Comparison of ENCODE assay signal across 8 mouse cellular contexts in genomic region chr9:15169714-15170113, GRCm38 (mm10). TPM values are rescaled to one million over a fixed set of nuclear protein-coding genes. Genes with fewer than 3 reads are reported as not detected.
A peak's percentile ranks its signal among the peaks of the same experiment; 100 is the strongest.
DNase-seq lines count a peak whose midpoint lies in the region; ATAC-seq and TF ChIP-seq lines count a peak whose summit lies in the region.

No protein-coding gene starts in this region.

- H3K79me2 ChIP-seq in heart, adult 2 months (replicated peaks; ENCODE audit: control insufficient read depth, insufficient read depth, low read length), result no peaks in the 10 kb centered on the region

- no peak for TF ChIP-seq POLR2A in heart, adult 2 months (IDR thresholded peaks at IDR 0.05; ENCODE audit: insufficient read depth, low read depth, low read length)

- DNase-seq in hindbrain, embryonic 14.5 days (ENCODE audit: low spot score), result peak; percentile 57
- DNase-seq in midbrain, embryonic 14.5 days, result peak; percentile 53
- no peak for DNase-seq in heart, adult 2 months
- DNase-seq in retina, postnatal 1 day, result peak; percentile 8
- no peak for DNase-seq in thymus, postnatal 0 days (ENCODE audit: low spot score)
- no peak for DNase-seq in gastrocnemius, adult 8-10 months (ENCODE audit: low spot score in 2 of 2)

- no peaks in the 10 kb centered on the region for H3K36me3 ChIP-seq in hindbrain, embryonic 14.5 days (replicated peaks; ENCODE audit: control insufficient read depth, insufficient read depth)
- no peaks in the 10 kb centered on the region for H3K36me3 ChIP-seq in hindbrain, embryonic 12.5 days
- no peaks in the 10 kb centered on the region for H3K36me3 ChIP-seq in midbrain, embryonic 14.5 days (ENCODE audit: control insufficient read depth, insufficient read depth, low read length)
- no peaks in the 10 kb centered on the region for H3K36me3 ChIP-seq in midbrain, embryonic 16.5 days (ENCODE audit: control insufficient read depth, insufficient read depth, low read length)
- H3K36me3 ChIP-seq in heart, adult 2 months (ENCODE audit: control insufficient read depth, insufficient read depth, low read length), result no peaks in the 10 kb centered on the region

- no peak for TF ChIP-seq EP300 in heart, adult 2 months (IDR thresholded peaks at IDR 0.05; ENCODE audit: insufficient read depth, low read depth, low read length)

- ATAC-seq in hindbrain, embryonic 14.5 days (ENCODE audit: low FRiP score), result no peak
- ATAC-seq in hindbrain, embryonic 12.5 days (ENCODE audit: low FRiP score), result no peak
- ATAC-seq in midbrain, embryonic 14.5 days (ENCODE audit: low FRiP score, low TSS enrichment), result no peak
- ATAC-seq in midbrain, embryonic 16.5 days, result no peak

- H3K9me3 ChIP-seq in hindbrain, embryonic 14.5 days (ENCODE audit: control insufficient read depth, low read length), result no peaks in the 10 kb centered on the region
- H3K9me3 ChIP-seq in hindbrain, embryonic 12.5 days (replicated peaks), result no peaks in the 10 kb centered on the region
- H3K9me3 ChIP-seq in midbrain, embryonic 14.5 days (ENCODE audit: control insufficient read depth, low read length), result no peaks in the 10 kb centered on the region
- H3K9me3 ChIP-seq in midbrain, embryonic 16.5 days (replicated peaks; ENCODE audit: control insufficient read depth, low read length, poor library complexity, severe bottlenecking), result no peaks in the 10 kb centered on the region

- no peaks in the 10 kb centered on the region for H3K27me3 ChIP-seq in hindbrain, embryonic 14.5 days (ENCODE audit: control insufficient read depth, insufficient read depth, low read length)
- H3K27me3 ChIP-seq in hindbrain, embryonic 12.5 days, result no peaks in the 10 kb centered on the region
- no peaks in the 10 kb centered on the region for H3K27me3 ChIP-seq in midbrain, embryonic 14.5 days (ENCODE audit: control insufficient read depth, insufficient read depth, low read length)
- no peaks in the 10 kb centered on the region for H3K27me3 ChIP-seq in midbrain, embryonic 16.5 days (ENCODE audit: control insufficient read depth, insufficient read depth, low read depth, low read length)
- no peaks in the 10 kb centered on the region for H3K27me3 ChIP-seq in heart, adult 2 months (ENCODE audit: control insufficient read depth, insufficient read depth, low read length)

- no peaks in the 10 kb centered on the region for H3K4me1 ChIP-seq in hindbrain, embryonic 14.5 days (replicated peaks; ENCODE audit: control insufficient read depth, insufficient read depth, low read length)
- no peaks in the 10 kb centered on the region for H3K4me1 ChIP-seq in hindbrain, embryonic 12.5 days
- no peaks in the 10 kb centered on the region for H3K4me1 ChIP-seq in midbrain, embryonic 14.5 days (ENCODE audit: control insufficient read depth, insufficient read depth, low read length)
- H3K4me1 ChIP-seq in midbrain, embryonic 16.5 days (ENCODE audit: control insufficient read depth, insufficient read depth, low read length), result no peaks in the 10 kb centered on the region
- H3K4me1 ChIP-seq in heart, adult 2 months (ENCODE audit: control insufficient read depth, insufficient read depth, low read length), result no peaks in the 10 kb centered on the region

- no peak overlapping the region for H3K4me2 ChIP-seq in hindbrain, embryonic 14.5 days (replicated peaks)
- H3K4me2 ChIP-seq in hindbrain, embryonic 12.5 days (replicated peaks), result no peak overlapping the region
- no peak overlapping the region for H3K4me2 ChIP-seq in midbrain, embryonic 14.5 days (ENCODE audit: low read length)
- no peak overlapping the region for H3K4me2 ChIP-seq in midbrain, embryonic 16.5 days (ENCODE audit: low read length)

- intact Hi-C loops in heart, adult 2 months (cut with DNase I), result loop anchor here (5.0 kb wide), 2 partner anchors 32 to 137 kb away; no protein-coding TSS in a partner anchor

- no peak overlapping the region for H3K4me3 ChIP-seq in hindbrain, embryonic 14.5 days (replicated peaks; ENCODE audit: low read length)
- no peak overlapping the region for H3K4me3 ChIP-seq in hindbrain, embryonic 12.5 days
- H3K4me3 ChIP-seq in midbrain, embryonic 14.5 days (replicated peaks; ENCODE audit: low read depth, low read length), result no peak overlapping the region
- no peak overlapping the region for H3K4me3 ChIP-seq in midbrain, embryonic 16.5 days (ENCODE audit: low read depth, low read length)
- H3K4me3 ChIP-seq in heart, adult 2 months, result no peak overlapping the region

- H3K9ac ChIP-seq in hindbrain, embryonic 14.5 days, result no peak overlapping the region
- no peak overlapping the region for H3K9ac ChIP-seq in hindbrain, embryonic 12.5 days
- H3K9ac ChIP-seq in midbrain, embryonic 14.5 days (replicated peaks; ENCODE audit: low read length), result no peak overlapping the region
- no peak overlapping the region for H3K9ac ChIP-seq in midbrain, embryonic 16.5 days (ENCODE audit: low read depth, low read length)
- no peak overlapping the region for H3K9ac ChIP-seq in heart, adult 2 months (ENCODE audit: low read depth, low read length)

- peak; percentile 61 for TF ChIP-seq CTCF in heart, adult 2 months (IDR thresholded peaks at IDR 0.05)

- no peak overlapping the region for H3K27ac ChIP-seq in hindbrain, embryonic 14.5 days
- no peak overlapping the region for H3K27ac ChIP-seq in hindbrain, embryonic 12.5 days
- H3K27ac ChIP-seq in midbrain, embryonic 14.5 days (replicated peaks; ENCODE audit: low read depth, low read length), result no peak overlapping the region
- no peak overlapping the region for H3K27ac ChIP-seq in midbrain, embryonic 16.5 days (ENCODE audit: low read length)
- no peak overlapping the region for H3K27ac ChIP-seq in heart, adult 2 months

- WGBS in hindbrain, embryonic 14.5 days, result 90% methylated on average over 1 of the region's 1 CpGs
- 74% methylated on average over 1 of the region's 1 CpGs for WGBS in hindbrain, embryonic 12.5 days
- 86% methylated on average over 1 of the region's 1 CpGs for WGBS in midbrain, embryonic 14.5 days
- WGBS in midbrain, embryonic 16.5 days, result 87% methylated on average over 1 of the region's 1 CpGs
- WGBS in heart, adult 2 months, result 32% methylated on average over 1 of the region's 1 CpGs

RNA-seq across cellular contexts. Expression of gene Hephl1, which starts 57.8 kb away (rescaled TPM):
- polyA plus RNA-seq in hindbrain, embryonic 14.5 days (2014; fragmentation: Nextera tagmentation; extraction: Ambion mirVana), result not detected in 2 replicates
- not detected in 2 replicates for polyA plus RNA-seq in hindbrain, embryonic 12.5 days (2016; fragmentation: Nextera tagmentation; extraction: Ambion mirVana)
- not detected in 2 replicates for polyA plus RNA-seq in midbrain, embryonic 14.5 days (2014; fragmentation: Nextera tagmentation; extraction: Ambion mirVana)
- polyA plus RNA-seq in midbrain, embryonic 16.5 days (2015; fragmentation: Nextera tagmentation; extraction: Ambion mirVana), result 0.06 TPM in 1 of 2 replicates, not detected in the other
- total RNA-seq in heart, adult 2 months (2021), result under 1 TPM; 0.05 to 0.16 TPM
- 0.06 TPM in 2 replicates for polyA plus RNA-seq in heart, adult 2 months (2012; rRNA removed)
- polyA plus RNA-seq in thymus, postnatal 0 days (2015; fragmentation: Nextera tagmentation; extraction: Ambion mirVana), result 0.03 TPM in 1 of 2 replicates, not detected in the other
- total RNA-seq in gastrocnemius, adult 8-10 months (2022), result under 1 TPM; 0.11 to 0.89 (median 0.49) TPM

Comparison
In these comparisons a context has a peak if more than half of its experiments do, and no peak if none do; other contexts are left out.
1. DNase-seq: peak in hindbrain, embryonic 14.5 days (single experiment), midbrain, embryonic 14.5 days (single experiment) and retina, postnatal 1 day (single experiment); none in heart, adult 2 months (0 of 2), thymus, postnatal 0 days (single experiment) and gastrocnemius, adult 8-10 months (0 of 2).